Mouse (Mus musculus): Measurements from ENCODE around the gene Nkx2-5.
A peak's percentile ranks its signal among the peaks of the same experiment; 100 is the strongest.

The Nkx2-5 gene

DNA sequence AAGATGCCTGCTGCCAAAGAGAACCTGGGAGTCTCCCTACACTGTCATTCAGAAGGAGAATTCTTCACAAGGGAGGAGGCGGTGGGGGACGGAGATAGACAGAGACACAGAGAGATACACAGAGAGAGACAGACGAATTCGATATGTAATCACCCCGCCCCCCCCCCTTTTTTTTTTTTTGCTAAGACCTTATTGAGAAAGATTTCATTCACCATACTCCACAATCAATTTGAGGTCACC is at the start of gene Nkx2-5:
TSS of gene Nkx2-5 (minus strand) at position 101 of the 240 bp plus-strand sequence.
- TF ChIP-seq GATA4 (IDR thresholded peaks at IDR 0.05; ENCODE audit: insufficient replicate concordance, low read length), result no peak

DNA sequence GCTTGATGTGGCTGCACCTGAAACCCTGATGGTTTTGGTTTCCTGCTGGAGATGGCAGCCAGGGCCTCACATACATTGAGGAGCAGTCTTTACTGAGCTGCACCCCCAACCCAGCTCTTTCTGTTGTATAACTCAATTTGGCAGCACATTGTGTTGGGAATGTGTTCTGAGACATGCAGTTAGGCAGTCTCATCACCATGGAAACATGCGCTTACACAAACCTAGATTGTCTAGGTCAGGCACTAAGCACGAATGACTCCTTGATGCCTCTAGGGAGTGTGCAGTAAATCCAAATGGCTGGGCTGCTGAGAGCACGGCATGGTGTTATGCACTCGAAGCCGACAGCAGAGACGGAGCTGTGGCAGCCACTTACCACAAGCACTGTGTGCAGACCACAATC is 49.5 kb upstream of the Nkx2-5 start:
- TF ChIP-seq GATA4 (IDR thresholded peaks at IDR 0.05; ENCODE audit: insufficient replicate concordance, low read length), result no peak

DNA sequence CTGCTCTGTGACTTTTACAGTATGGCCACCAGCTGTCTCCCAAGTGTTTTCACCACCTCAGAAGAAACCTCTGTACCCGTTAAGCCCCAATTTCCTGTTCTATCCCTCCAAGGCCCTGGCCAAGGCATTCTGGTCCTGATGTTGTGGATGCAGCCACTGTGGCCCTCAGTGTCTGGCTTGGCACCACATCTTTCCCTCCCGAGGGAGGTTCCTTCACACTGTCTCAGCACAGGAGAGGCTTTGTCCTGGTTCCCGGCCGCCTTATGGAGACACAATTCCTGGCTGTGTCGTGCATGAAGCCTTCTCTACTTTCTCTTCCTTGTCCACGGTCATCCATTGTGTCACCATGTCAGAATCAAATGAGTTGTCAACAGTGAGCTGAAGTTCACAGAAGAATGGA is 48.7 kb upstream of the Nkx2-5 start:
- TF ChIP-seq GATA4 (IDR thresholded peaks at IDR 0.05; ENCODE audit: insufficient replicate concordance, low read length), result no peak

DNA sequence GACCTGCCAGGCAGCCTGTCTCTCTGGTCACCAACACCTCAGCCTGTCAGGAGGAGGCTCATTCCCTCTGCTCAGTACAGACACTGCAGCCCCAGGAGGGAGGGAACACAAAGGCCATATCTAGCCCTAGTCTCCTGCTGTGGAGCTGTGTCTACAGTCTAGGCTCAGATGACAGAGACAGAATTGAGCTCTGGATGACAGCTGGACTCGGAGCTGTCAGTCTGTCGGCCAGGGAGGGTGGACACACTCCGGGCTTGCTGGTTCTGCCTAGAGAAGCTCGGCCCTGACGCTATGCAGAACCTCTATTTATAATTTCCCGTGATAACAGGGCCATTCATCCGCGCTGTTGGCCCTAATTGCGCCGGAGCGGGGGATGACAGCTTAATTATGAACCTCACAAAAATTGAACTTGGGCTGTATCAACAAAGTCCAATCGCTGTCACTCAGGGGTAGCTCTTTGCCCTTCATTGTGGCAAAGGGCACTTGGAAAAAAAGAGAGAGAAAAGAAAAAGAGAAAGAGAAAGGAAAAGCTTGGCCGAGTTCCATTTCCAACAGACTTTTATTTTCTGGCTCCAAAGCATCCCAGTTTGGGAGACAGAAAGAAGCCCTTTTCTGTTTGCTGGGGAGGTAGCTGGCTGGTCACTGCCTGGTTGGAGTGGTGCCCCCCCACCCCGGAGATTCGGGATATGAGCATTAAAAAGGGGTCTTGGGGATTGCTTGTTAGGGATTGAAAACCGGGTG is 48.0 kb upstream of the Nkx2-5 start:
- TF ChIP-seq GATA4 (IDR thresholded peaks at IDR 0.05; ENCODE audit: insufficient replicate concordance, low read length), result no peak

DNA sequence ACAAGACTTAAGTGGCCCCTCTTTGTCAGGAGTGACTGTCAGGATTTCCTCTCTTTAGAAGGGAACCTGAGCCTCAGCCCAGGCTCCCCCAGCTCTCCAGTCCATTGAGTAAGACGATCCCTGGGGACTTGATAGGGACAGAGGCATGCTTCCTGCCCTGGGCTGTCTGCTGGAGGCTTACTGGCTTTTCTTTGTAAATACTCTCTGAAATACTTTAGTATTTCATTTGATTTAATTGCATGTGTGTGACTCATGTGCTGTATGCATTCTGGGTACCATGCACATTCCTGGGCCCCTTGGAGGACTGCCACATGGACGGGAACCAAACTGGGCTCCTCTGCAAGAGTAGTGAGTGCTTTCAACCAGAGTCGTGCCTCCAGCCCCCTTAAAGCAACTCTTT is 43.1 kb upstream of the Nkx2-5 start:
- TF ChIP-seq GATA4 (IDR thresholded peaks at IDR 0.05; ENCODE audit: insufficient replicate concordance, low read length), result no peak

DNA sequence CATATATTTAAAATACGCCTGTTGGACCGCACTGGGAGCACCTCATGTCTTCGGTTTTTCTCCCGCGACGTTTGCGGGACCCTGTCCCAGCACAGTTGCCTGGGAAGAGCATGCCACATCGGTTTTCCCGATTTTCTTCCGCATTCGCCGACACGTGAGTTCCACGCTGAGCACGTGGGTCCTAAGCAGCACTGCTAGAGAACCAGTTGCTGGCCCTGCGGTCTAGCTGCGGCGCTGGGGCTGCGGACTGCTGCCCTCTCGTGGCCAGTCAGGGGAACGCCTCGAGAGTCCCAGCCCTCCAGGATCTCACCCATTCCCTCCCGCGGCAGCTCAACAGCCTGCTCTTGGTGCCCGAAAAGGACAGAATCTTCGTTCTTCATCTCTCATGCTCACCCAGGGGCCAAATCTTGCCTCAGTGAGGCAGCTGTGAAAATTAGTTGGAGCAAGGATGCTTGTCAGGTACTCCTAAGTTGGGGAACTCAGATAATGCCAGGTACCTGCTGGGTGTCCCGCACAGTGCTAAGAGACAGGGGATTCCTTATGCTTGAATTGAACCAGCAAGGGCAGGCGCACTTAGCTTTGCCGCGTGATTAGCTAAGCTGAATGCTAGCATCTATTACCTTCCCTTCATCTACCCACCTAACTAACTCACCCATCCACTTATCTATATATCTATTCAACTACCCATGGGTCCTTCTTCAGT is 41.4 kb upstream of the Nkx2-5 start:
- 0 out of 2 replicates have a peak, but pooled peaks have one; percentile 28 for TF ChIP-seq GATA4 (IDR thresholded peaks at IDR 0.05; ENCODE audit: insufficient replicate concordance, low read length)

DNA sequence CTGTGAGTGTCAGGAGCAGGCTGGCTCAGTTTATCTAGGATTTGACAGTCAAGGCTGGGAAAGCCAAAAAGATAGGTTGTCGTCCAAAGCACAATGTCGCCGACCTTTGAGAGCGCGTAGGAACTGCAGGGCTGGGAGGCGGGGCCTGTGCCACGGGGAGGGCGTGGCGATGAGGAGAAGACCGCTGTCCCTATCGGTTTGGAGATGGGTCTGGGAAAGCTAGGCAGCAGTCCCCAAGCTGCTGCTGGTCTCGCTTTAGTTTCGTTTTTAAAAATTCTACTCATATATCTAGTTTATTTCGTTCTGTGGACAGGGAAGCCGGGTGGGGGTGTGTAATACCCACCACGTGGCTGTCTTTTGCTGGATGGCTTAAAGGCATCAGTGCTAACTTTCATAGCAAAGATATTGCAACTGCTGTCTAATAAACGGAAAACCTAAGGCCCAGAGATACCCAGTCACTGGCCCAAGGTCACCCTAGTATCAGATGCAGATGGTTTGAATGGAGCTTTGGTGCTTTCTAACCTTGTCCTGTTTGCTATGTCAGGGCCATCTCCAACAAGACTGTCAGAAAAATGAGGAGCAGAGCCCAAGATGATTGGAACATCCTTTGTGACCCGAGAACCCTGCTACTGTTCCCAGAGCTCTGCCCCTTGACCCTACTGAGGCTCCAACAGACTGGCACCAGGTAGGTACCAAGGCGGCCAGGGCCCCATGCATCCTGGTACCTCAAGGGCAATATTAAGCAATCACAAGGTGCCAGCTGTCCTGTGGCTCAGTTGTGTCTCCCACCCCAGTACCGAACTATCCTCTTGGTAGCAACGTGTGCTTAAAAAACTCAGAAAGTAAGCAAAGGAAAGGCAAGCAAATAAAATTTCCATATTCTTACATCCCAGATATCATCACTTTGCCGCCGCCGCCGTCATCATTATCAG is 40.5 kb upstream of the Nkx2-5 start:
- peak; percentile 73; the same call in 1 of the 2 replicates for TF ChIP-seq GATA4 (IDR thresholded peaks at IDR 0.05; ENCODE audit: insufficient replicate concordance, low read length)

DNA sequence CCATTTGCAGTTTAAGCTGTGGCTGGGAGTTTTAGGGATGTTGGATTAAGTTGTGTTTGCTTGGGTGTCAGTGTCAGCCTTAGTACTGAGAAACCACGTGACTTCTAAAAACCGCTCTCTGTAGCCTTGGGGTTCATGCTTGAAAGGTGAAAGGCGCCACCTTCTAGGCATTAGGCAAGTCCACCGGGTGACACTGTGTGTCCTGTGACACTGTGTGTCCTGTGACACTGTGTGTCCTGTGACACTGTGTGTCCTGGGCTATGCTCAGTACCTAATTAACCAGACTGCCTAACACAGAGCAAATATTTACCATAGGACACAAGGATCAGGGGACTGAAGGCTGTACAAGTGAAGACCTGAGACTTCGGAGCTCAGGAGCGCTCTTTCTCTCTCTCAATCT is 38.8 kb upstream of the Nkx2-5 start:
- TF ChIP-seq GATA4 (IDR thresholded peaks at IDR 0.05; ENCODE audit: insufficient replicate concordance, low read length), result no peak

DNA sequence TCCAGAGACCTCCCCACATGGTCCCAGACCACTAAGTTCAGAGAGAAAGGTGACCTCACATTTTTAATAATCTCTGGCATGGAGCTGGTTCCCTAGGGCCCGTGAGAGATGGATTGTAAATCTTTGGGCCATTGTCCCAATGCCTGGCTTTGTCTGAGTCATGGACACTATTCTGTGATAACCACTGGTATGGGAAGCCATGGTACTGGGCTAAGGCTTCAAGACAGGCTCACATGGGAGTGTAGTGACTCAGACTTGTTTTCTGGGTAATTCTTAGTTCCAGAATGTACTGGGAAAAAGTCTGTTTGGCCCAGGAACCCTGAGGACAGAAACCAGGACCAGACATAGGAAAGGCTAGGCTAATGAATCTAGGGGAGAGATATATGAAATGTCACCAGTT is 37.9 kb upstream of the Nkx2-5 start:
- TF ChIP-seq GATA4 (IDR thresholded peaks at IDR 0.05; ENCODE audit: insufficient replicate concordance, low read length), result no peak

DNA sequence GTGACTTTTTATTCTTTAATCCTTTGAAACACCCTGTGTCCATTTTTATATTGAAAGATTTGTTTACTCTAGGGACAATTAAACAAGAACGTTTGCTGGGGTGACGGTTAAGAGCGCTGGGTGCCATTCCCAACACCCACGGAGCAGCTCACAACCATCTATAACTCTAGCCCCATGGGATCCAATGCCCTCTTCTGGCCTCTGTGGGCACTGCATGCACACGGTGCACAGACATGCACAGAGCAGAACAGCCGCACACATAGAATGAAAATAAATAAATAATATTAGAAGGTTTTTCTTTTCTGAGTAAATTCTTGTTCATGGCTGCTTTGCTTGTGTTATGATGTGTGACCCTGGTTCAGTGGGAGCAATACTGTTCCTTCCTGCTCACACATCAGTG is 34.4 kb upstream of the Nkx2-5 start:
- TF ChIP-seq GATA4 (IDR thresholded peaks at IDR 0.05; ENCODE audit: insufficient replicate concordance, low read length), result no peak

DNA sequence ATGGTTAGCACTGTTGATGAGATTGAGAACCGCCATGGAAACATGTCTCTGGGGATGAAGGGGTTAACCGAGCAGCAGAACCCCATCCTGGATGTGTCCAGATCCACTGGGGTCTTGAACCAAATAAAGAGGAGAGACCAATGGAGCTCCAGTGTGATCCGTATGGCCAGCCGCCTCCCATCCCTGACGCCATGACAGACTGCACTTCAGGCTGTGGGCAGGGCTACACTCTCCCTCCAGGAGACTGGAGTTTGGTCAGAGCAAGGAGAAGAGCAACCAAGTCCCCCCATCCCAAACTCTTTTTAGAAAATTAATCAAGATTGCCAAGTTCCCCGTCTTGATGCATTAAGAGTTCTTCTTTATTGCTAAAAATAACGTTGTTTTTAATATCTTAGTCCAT is 33.1 kb upstream of the Nkx2-5 start:
- no peak for TF ChIP-seq GATA4 (IDR thresholded peaks at IDR 0.05; ENCODE audit: insufficient replicate concordance, low read length)

DNA sequence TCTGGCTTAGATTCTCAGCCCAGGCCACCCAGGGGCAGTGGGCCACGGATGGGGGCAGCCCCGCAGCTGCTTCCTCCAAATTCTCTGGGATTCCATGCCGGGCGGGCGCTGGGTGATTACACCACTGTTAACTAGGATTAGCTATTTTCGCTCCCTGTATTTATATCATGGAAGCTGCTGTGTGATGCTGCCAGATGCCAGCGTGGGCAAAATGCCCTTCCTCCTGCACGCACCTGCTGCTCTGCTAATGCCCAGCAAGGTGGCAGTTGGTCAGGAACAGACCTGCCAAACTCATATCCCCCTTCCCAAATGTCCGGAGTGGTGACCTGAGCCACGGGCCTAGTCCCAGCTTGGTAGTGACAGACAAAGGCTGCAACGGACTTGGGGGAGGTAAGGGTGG is 29.7 kb upstream of the Nkx2-5 start:
- no peak for TF ChIP-seq GATA4 (IDR thresholded peaks at IDR 0.05; ENCODE audit: insufficient replicate concordance, low read length)

DNA sequence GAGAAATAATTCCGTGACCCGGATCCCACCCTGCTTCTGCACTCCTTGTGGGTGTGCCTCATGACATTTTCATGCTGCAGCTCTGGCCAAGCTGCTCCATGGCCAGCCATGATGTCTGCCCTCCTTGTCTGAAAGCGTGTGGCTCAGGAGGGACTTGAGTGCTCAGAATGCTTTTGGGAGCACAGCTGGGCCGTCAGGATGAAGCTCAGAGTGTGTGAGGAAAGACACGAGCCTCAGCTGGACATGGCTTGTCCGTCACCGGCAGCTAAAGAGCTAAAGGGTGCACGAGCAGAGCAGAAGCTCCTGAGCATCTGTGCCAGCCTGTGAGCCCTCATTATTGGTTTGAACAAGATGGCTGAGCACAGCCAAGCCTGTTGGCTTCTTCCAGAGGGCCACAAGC is 28.7 kb upstream of the Nkx2-5 start:
- no peak for TF ChIP-seq GATA4 (IDR thresholded peaks at IDR 0.05; ENCODE audit: insufficient replicate concordance, low read length)

DNA sequence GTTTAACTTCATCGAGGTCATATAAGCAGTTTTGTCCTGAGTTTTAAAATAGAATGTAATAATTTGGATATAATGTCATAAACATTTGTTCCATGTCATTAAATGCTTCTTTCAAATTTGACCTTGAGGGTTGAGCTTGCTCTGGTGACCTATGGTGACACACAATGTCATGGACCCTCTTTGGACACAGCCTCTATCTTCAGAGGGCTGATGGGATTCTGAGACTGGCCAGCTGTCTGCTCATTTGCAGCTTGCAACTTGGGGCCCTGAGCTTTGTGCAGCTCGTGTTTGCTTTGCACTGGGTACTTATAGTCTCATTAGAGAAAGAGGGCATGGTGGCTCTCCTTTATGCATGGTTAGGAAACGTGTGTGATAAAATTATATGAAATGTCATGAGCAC is 28.1 kb upstream of the Nkx2-5 start:
- no peak for TF ChIP-seq GATA4 (IDR thresholded peaks at IDR 0.05; ENCODE audit: insufficient replicate concordance, low read length)

DNA sequence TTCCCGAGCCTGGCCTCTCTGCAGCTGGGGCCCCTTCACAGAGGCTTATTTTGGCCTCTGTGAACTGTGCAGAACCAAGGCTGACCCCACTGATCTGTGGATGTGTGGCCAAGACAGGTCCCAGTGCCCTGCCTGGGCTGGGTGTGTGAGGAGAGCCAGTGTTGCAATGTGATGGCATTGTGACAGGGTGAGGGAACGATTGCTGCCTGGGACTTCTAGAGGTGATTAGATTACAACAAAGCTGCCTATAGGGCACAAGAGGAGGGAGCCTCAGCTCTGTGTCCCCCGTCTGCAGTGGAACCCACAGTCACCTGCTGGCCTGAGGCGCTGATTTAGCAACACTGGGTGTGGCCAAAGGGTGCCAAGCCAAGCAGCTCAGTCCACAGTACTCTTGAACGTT is 23.9 kb upstream of the Nkx2-5 start:
- no peak for TF ChIP-seq GATA4 (IDR thresholded peaks at IDR 0.05; ENCODE audit: insufficient replicate concordance, low read length)

DNA sequence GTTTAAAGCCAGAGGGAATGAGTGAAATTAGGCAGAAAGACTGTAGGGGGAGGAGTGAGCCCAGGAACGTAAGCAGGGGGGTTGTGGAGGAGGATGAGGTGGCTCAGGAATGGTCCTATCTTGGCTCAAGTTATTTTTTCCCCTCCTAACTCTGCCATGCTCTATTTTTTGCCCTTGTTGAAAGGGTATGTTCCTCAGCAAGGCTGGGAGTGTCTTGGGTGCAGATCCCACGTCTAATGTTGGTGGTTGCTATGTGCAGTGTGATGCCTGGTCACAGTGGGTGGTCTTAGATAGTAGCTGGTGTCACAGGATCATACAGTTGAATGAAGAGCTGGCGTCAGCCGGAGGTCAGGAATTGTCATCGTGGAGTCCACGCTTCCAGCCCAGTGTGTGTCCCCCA is 20.3 kb upstream of the Nkx2-5 start:
- TF ChIP-seq GATA4 (IDR thresholded peaks at IDR 0.05; ENCODE audit: insufficient replicate concordance, low read length), result no peak

Data from liver, adult (tissue).